Comparison of ENCODE assay signal across 8 mouse cellular contexts in genomic region chr6:117840686-117841510, GRCm38 (mm10). TPM values are rescaled to one million over a fixed set of nuclear protein-coding genes. Genes with fewer than 3 reads are reported as not detected.
DNase-seq lines count a peak whose midpoint lies in the region; ATAC-seq and TF ChIP-seq lines count a peak whose summit lies in the region.

Zfp637 (plus strand) TSS chr6:117841180.

- peak; percentile 73 to 80 for DNase-seq in CD8-positive naive resting alpha-beta T cell, adult 2 months (ENCODE audit: low read depth in 2 of 2, low spot score in 2 of 2)
- peak; percentile 78 for DNase-seq in c-Kit-positive CD71-positive TER-119-negative erythroid progenitor cells, embryonic 14.5 days (ENCODE audit: low read depth)
- peak; percentile 97 for DNase-seq in forebrain, embryonic 11.5 days (ENCODE audit: low spot score)
- DNase-seq in kidney, postnatal 36 days: peak; percentile 94 to 96

- TF ChIP-seq POLR2A in testis, adult 2 months (IDR thresholded peaks at IDR 0.05; ENCODE audit: control insufficient read depth, low read depth, low read length): peak; percentile 97

- TF ChIP-seq CTCF in testis, adult 2 months (IDR thresholded peaks at IDR 0.05; ENCODE audit: control insufficient read depth, insufficient read depth, insufficient replicate concordance, low read depth, low read length): peak; percentile 20; the same call in 1 of the 2 replicates

- H3K4me1 ChIP-seq in forebrain, embryonic 11.5 days (replicated peaks; ENCODE audit: control insufficient read depth, insufficient read depth, low read length): peaks cover 4% of the 10 kb centered on the region; the same call in 1 of the 2 replicates
- H3K4me1 ChIP-seq in heart, embryonic 16.5 days (ENCODE audit: control insufficient read depth, insufficient read depth, low read length): peaks cover 7% of the 10 kb centered on the region; the same call in 1 of the 2 replicates
- peaks cover 53% of the 10 kb centered on the region for H3K4me1 ChIP-seq in liver, embryonic 15.5 days (replicated peaks)
- peaks cover 17% of the 10 kb centered on the region for H3K4me1 ChIP-seq in neural tube, embryonic 13.5 days (replicated peaks)
- peaks cover 5% of the 10 kb centered on the region for H3K4me1 ChIP-seq in testis, adult 2 months (ENCODE audit: control insufficient read depth, insufficient read depth, low read length)

- H3K27me3 ChIP-seq in forebrain, embryonic 11.5 days (ENCODE audit: control insufficient read depth, insufficient read depth, low read length): no peaks in the 10 kb centered on the region
- H3K27me3 ChIP-seq in heart, embryonic 16.5 days (ENCODE audit: control insufficient read depth, insufficient read depth, low read length): no peaks in the 10 kb centered on the region
- no peaks in the 10 kb centered on the region; the same call in 1 of the 2 replicates for H3K27me3 ChIP-seq in liver, embryonic 15.5 days
- no peaks in the 10 kb centered on the region for H3K27me3 ChIP-seq in neural tube, embryonic 13.5 days
- H3K27me3 ChIP-seq in testis, adult 2 months (ENCODE audit: control insufficient read depth, insufficient read depth, low read length): no peaks in the 10 kb centered on the region

- WGBS in forebrain, embryonic 11.5 days: under 1% methylated on average over 66 of the region's 66 CpGs
- WGBS in heart, embryonic 16.5 days: under 1% methylated on average over 66 of the region's 66 CpGs
- WGBS in liver, embryonic 15.5 days (ENCODE audit: insufficient replicate concordance): under 1% methylated on average over 66 of the region's 66 CpGs
- WGBS in neural tube, embryonic 13.5 days: under 1% methylated on average over 66 of the region's 66 CpGs

- peak within 1 kb of the TSS; percentile 69 for H3K4me2 ChIP-seq in forebrain, embryonic 11.5 days (ENCODE audit: low read depth, low read length, severe bottlenecking)
- H3K4me2 ChIP-seq in heart, embryonic 16.5 days (ENCODE audit: low read depth, low read length): peak within 1 kb of the TSS; percentile 92
- peak within 1 kb of the TSS; percentile 95 for H3K4me2 ChIP-seq in liver, embryonic 15.5 days
- H3K4me2 ChIP-seq in neural tube, embryonic 13.5 days: peak within 1 kb of the TSS; percentile 72

- peak within 1 kb of the TSS; percentile 84 for H3K27ac ChIP-seq in forebrain, embryonic 11.5 days (ENCODE audit: low read depth, low read length)
- peak within 1 kb of the TSS; percentile 89 for H3K27ac ChIP-seq in heart, embryonic 16.5 days (ENCODE audit: low read length)
- peak within 1 kb of the TSS; percentile 93 for H3K27ac ChIP-seq in liver, embryonic 15.5 days (replicated peaks)
- peak within 1 kb of the TSS; percentile 96 for H3K27ac ChIP-seq in neural tube, embryonic 13.5 days (replicated peaks)
- peak within 1 kb of the TSS; percentile 73 for H3K27ac ChIP-seq in testis, adult 2 months (ENCODE audit: control insufficient read depth, insufficient read depth, low read depth, low read length)

- peaks cover 10% of the 10 kb centered on the region for H3K36me3 ChIP-seq in forebrain, embryonic 11.5 days (ENCODE audit: control insufficient read depth, insufficient read depth, low read length)
- H3K36me3 ChIP-seq in heart, embryonic 16.5 days (ENCODE audit: control insufficient read depth, insufficient read depth): peaks cover 26% of the 10 kb centered on the region
- peaks cover 26% of the 10 kb centered on the region for H3K36me3 ChIP-seq in liver, embryonic 15.5 days (replicated peaks)
- peaks cover 30% of the 10 kb centered on the region for H3K36me3 ChIP-seq in neural tube, embryonic 13.5 days
- no peaks in the 10 kb centered on the region for H3K36me3 ChIP-seq in testis, adult 2 months (ENCODE audit: control insufficient read depth, insufficient read depth, low read length)

- H3K9me3 ChIP-seq in forebrain, embryonic 11.5 days (ENCODE audit: control insufficient read depth, low read length): no peaks in the 10 kb centered on the region
- H3K9me3 ChIP-seq in heart, embryonic 16.5 days (replicated peaks; ENCODE audit: control insufficient read depth, low read length): no peaks in the 10 kb centered on the region
- no peaks in the 10 kb centered on the region for H3K9me3 ChIP-seq in liver, embryonic 15.5 days (replicated peaks)
- H3K9me3 ChIP-seq in neural tube, embryonic 13.5 days: no peaks in the 10 kb centered on the region

- peak within 1 kb of the TSS; percentile 62 for H3K4me3 ChIP-seq in forebrain, embryonic 11.5 days (ENCODE audit: low read depth, low read length)
- H3K4me3 ChIP-seq in heart, embryonic 16.5 days (ENCODE audit: low read length): peak within 1 kb of the TSS; percentile 79
- peak within 1 kb of the TSS; percentile 97 for H3K4me3 ChIP-seq in liver, embryonic 15.5 days (replicated peaks)
- peak within 1 kb of the TSS; percentile 67 for H3K4me3 ChIP-seq in neural tube, embryonic 13.5 days
- peak within 1 kb of the TSS; percentile 93 for H3K4me3 ChIP-seq in testis, adult 2 months (ENCODE audit: control insufficient read depth, low read depth, low read length)

- ATAC-seq in forebrain, embryonic 11.5 days (replicated peaks; ENCODE audit: low FRiP score): peak; percentile 97
- ATAC-seq in heart, embryonic 16.5 days (replicated peaks; ENCODE audit: extremely low read depth, insufficient read depth, low FRiP score): peak; percentile 99
- peak; percentile 92 for ATAC-seq in liver, embryonic 15.5 days (ENCODE audit: insufficient read depth)
- ATAC-seq in neural tube, embryonic 13.5 days (ENCODE audit: low read depth): peak; percentile 97

- H3K9ac ChIP-seq in forebrain, embryonic 11.5 days (ENCODE audit: low read length): peak within 1 kb of the TSS; percentile 81
- H3K9ac ChIP-seq in heart, embryonic 16.5 days (ENCODE audit: low read length): peak within 1 kb of the TSS; percentile 96
- H3K9ac ChIP-seq in liver, embryonic 15.5 days: peak within 1 kb of the TSS; percentile 97
- peak within 1 kb of the TSS; percentile 92 for H3K9ac ChIP-seq in neural tube, embryonic 13.5 days

RNA-seq across cellular contexts. Expression of gene Zfp637, which starts in this region (rescaled TPM):
- polyA plus RNA-seq in forebrain, embryonic 11.5 days (2014; fragmentation: Nextera tagmentation; extraction: Ambion mirVana): 118 and 123 TPM in 2 replicates
- 66.9 and 68.9 TPM in 2 replicates for polyA plus RNA-seq in heart, embryonic 16.5 days (2015; fragmentation: Nextera tagmentation; extraction: Ambion mirVana)
- 29.5 and 31.6 TPM in 2 replicates for polyA plus RNA-seq in liver, embryonic 15.5 days (2015; fragmentation: Nextera tagmentation; extraction: Ambion mirVana)
- polyA plus RNA-seq in neural tube, embryonic 13.5 days (2015; fragmentation: Nextera tagmentation; extraction: Ambion mirVana): 140 and 143 TPM in 2 replicates
- 6.0 and 8.6 TPM in 2 replicates for polyA plus RNA-seq in testis, adult 2 months (2012; rRNA removed)

Comparison
In these comparisons a context has a peak if more than half of its experiments do, and no peak if none do; other contexts are left out.
1. Peak in every context shown above with its lines: DNase-seq, ATAC-seq, H3K4me3 ChIP-seq and H3K27ac ChIP-seq.